Mouse (Mus musculus) brain, embryonic 14.5 days (tissue): ENCODE results near the gene Mrpl55.

ENCODE experiments used
- CTCF ChIP-seq: fragments of 200-500 bp; IDR thresholded peaks from 2 replicates; pipeline ENCODE4 v1.5.1; 2012; ENCODE audit warnings: inconsistent platforms, mild to moderate bottlenecking, moderate library complexity, borderline replicate concordance; ENCODE audit not compliant: insufficient read depth, insufficient read length; ENCODE audit errors: extremely low read depth
- POLR2A ChIP-seq: fragments of 200-500 bp; IDR thresholded peaks from 2 replicates; pipeline ENCODE4 v1.6.1; 2012; ENCODE audit warnings: mild to moderate bottlenecking, inconsistent platforms, borderline replicate concordance; ENCODE audit not compliant: poor library complexity, insufficient read depth, insufficient read length, severe bottlenecking; ENCODE audit errors: extremely low read depth

- no peak for TF ChIP-seq CTCF
- TF ChIP-seq POLR2A = no peak
Measured at GRCm38 (mm10) chr11:59170549-59170948, 31.7 kb upstream of the Mrpl55 start.
